Mouse (Mus musculus) cerebellum, adult (tissue): ENCODE results near the gene Slain2.
A peak's percentile ranks its signal among the peaks of the same experiment; 100 is the strongest.

Experiments used
- ATAC-seq: cut with Nextera tagmentation; 2 replicates; pipeline ENCODE4 v1.9.2; 2017; ENCODE audit warnings: mild to moderate bottlenecking, moderate library complexity, mixed read lengths; ENCODE audit not compliant: insufficient number of reproducible peaks, low FRiP score, low TSS enrichment

The Slain2 gene

GRCm38 (mm10) chr5:72913648-72914557 lies at the start of gene Slain2:
Slain2 (plus strand) TSS chr5:72914304.
- peak; percentile 88 for ATAC-seq

GRCm38 (mm10) chr5:72864654-72865178 lies 49.4 kb upstream of the Slain2 start:
- no peak for ATAC-seq

GRCm38 (mm10) chr5:72866260-72866905 lies 47.7 kb upstream of the Slain2 start:
- ATAC-seq = no peak

- ATAC-seq = no peak
Measured at GRCm38 (mm10) chr5:72867036-72867672, 47.0 kb upstream of the Slain2 start.

- ATAC-seq = peak; percentile 84
Measured at GRCm38 (mm10) chr5:72868091-72868875, 45.8 kb upstream of the Slain2 start, which contains the start of gene Tec. Tec (minus strand) TSS chr5:72868483.

- no peak for ATAC-seq
Measured at GRCm38 (mm10) chr5:72869779-72870608, 44.1 kb upstream of the Slain2 start.

GRCm38 (mm10) chr5:72871114-72871513 lies 43.0 kb upstream of the Slain2 start:
- no peak for ATAC-seq

- ATAC-seq = no peak
Measured at GRCm38 (mm10) chr5:72879736-72880135, 34.4 kb upstream of the Slain2 start.

- no peak for ATAC-seq
Measured at GRCm38 (mm10) chr5:72881748-72882411, 32.2 kb upstream of the Slain2 start.

- ATAC-seq = no peak
Measured at GRCm38 (mm10) chr5:72882412-72882765, 31.7 kb upstream of the Slain2 start.

GRCm38 (mm10) chr5:72883706-72884105 lies 30.4 kb upstream of the Slain2 start:
- no peak for ATAC-seq

GRCm38 (mm10) chr5:72886458-72887222 lies 27.5 kb upstream of the Slain2 start:
- ATAC-seq = no peak

GRCm38 (mm10) chr5:72888260-72888659 lies 25.8 kb upstream of the Slain2 start:
- no peak for ATAC-seq

GRCm38 (mm10) chr5:72891534-72891933 lies 22.6 kb upstream of the Slain2 start:
- peak; percentile 85 for ATAC-seq

- no peak for ATAC-seq
Measured at GRCm38 (mm10) chr5:72893987-72894386, 20.1 kb upstream of the Slain2 start.

- no peak for ATAC-seq
Measured at GRCm38 (mm10) chr5:72895261-72895660, 18.8 kb upstream of the Slain2 start.

GRCm38 (mm10) chr5:72896478-72897279 lies 17.4 kb upstream of the Slain2 start:
- no peak for ATAC-seq
